Mouse (Mus musculus) heart, postnatal 0 days (tissue): Measurements from ENCODE around the gene Tnnt3.

ENCODE experiments used
- CTCF ChIP-seq: IDR thresholded peaks from 2 replicates; pipeline ENCODE4 v1.5.1; 2016; ENCODE audit warnings: antibody characterized with exemption, control low read depth, low read depth
- EP300 ChIP-seq: IDR thresholded peaks from 2 replicates; pipeline ENCODE4 v1.6.1; 2016; ENCODE audit warnings: antibody characterized with exemption, low read depth

DNA sequence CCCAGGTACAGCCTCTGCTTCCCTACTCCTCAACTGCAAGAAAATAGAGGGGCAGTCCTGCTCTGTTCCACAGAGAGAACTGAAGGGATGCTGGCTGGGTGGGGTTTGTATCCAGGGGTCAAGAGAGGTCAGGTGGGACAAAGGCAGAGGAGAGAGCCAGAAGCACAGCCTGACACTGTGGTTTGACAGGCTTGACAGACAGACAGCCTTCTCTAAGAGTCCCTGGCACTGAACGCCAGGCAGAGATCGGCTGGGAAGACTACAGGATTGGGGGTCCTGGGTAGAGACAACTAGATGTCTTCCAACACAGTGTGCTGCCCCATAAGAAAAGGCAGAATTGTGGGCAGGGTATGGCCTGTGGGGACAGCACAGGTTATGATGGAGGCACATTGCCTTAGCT, 20.1 kb upstream of the Tnnt3 start:
- TF ChIP-seq CTCF: no peak
- TF ChIP-seq EP300: no peak
